ENCODE assay signal across 10 mouse cellular contexts in genomic region chr12:109400936-109401586, GRCm38 (mm10). TPM values are rescaled to one million over a fixed set of nuclear protein-coding genes. Genes with fewer than 3 reads are reported as not detected.
DNase-seq lines count a peak whose midpoint lies in the region; ATAC-seq lines count a peak whose summit lies in the region.
"Had no signal": no experiment of that assay in that cellular context is flagged by ENCODE, and none has a peak within 500 bp of the region (broad histone marks: within the 10 kb centered on the region; RNA-seq: fewer than 3 reads in every experiment).

No protein-coding gene starts in this region.

- no peak overlapping the region for H3K4me3 ChIP-seq in midbrain, embryonic 11.5 days (ENCODE audit: low read depth, low read length)
- no peak overlapping the region for H3K4me3 ChIP-seq in midbrain, embryonic 15.5 days
- H3K4me3 ChIP-seq in embryonic facial prominence, embryonic 15.5 days (replicated peaks), result no peak overlapping the region
- H3K4me3 ChIP-seq: hindbrain, embryonic 15.5 days had no signal

- H3K27ac ChIP-seq in midbrain, embryonic 11.5 days (ENCODE audit: low read depth, low read length), result no peak overlapping the region
- H3K27ac ChIP-seq in midbrain, embryonic 15.5 days, result no peak overlapping the region
- peak overlapping the region; percentile 86 for H3K27ac ChIP-seq in embryonic facial prominence, embryonic 15.5 days (replicated peaks)
- H3K27ac ChIP-seq: hindbrain, embryonic 15.5 days had no signal

- H3K36me3 ChIP-seq in midbrain, embryonic 11.5 days (ENCODE audit: control insufficient read depth, insufficient read depth, low read length), result no peaks in the 10 kb centered on the region
- H3K36me3 ChIP-seq in midbrain, embryonic 15.5 days (replicated peaks), result no peaks in the 10 kb centered on the region
- no peaks in the 10 kb centered on the region for H3K36me3 ChIP-seq in embryonic facial prominence, embryonic 15.5 days
- H3K36me3 ChIP-seq: hindbrain, embryonic 15.5 days had no signal

- no peak overlapping the region for H3K9ac ChIP-seq in midbrain, embryonic 11.5 days (ENCODE audit: low read length)
- H3K9ac ChIP-seq in midbrain, embryonic 15.5 days, result no peak overlapping the region
- H3K9ac ChIP-seq in embryonic facial prominence, embryonic 15.5 days, result no peak overlapping the region
- H3K9ac ChIP-seq: hindbrain, embryonic 15.5 days had no signal

- H3K27me3 ChIP-seq in midbrain, embryonic 11.5 days (ENCODE audit: control insufficient read depth, insufficient read depth, low read length), result 0 out of 2 replicates have a peak, but pooled peaks cover 2% of the 10 kb centered on the region
- no peaks in the 10 kb centered on the region for H3K27me3 ChIP-seq in midbrain, embryonic 15.5 days (replicated peaks)
- H3K27me3 ChIP-seq in embryonic facial prominence, embryonic 15.5 days, result no peaks in the 10 kb centered on the region
- H3K27me3 ChIP-seq: hindbrain, embryonic 15.5 days had no signal

- WGBS in midbrain, embryonic 11.5 days, result 55% methylated on average over 15 of the region's 15 CpGs
- WGBS in midbrain, embryonic 15.5 days, result 53% methylated on average over 15 of the region's 15 CpGs
- WGBS in embryonic facial prominence, embryonic 15.5 days, result 47% methylated on average over 15 of the region's 15 CpGs

- DNase-seq in gastrocnemius, postnatal 10 days, result peak; percentile 65
- DNase-seq in gastrocnemius, postnatal 25 days, result no peak
- DNase-seq in midbrain, embryonic 11.5 days (ENCODE audit: low spot score, missing footprints), result peak; percentile 89
- DNase-seq in lung, postnatal 4 days, result peak; percentile 38 to 47
- DNase-seq in adrenal gland, postnatal 36 days, result no peak

- H3K4me1 ChIP-seq in midbrain, embryonic 11.5 days (ENCODE audit: control insufficient read depth, insufficient read depth, low read length), result peaks cover 17% of the 10 kb centered on the region
- peaks cover 19% of the 10 kb centered on the region for H3K4me1 ChIP-seq in midbrain, embryonic 15.5 days
- H3K4me1 ChIP-seq in embryonic facial prominence, embryonic 15.5 days, result peaks cover 70% of the 10 kb centered on the region

- no peaks in the 10 kb centered on the region for H3K9me3 ChIP-seq in midbrain, embryonic 11.5 days (ENCODE audit: control insufficient read depth, low read length)
- no peaks in the 10 kb centered on the region for H3K9me3 ChIP-seq in midbrain, embryonic 15.5 days
- H3K9me3 ChIP-seq in embryonic facial prominence, embryonic 15.5 days (replicated peaks), result no peaks in the 10 kb centered on the region
- H3K9me3 ChIP-seq: hindbrain, embryonic 15.5 days had no signal

- no peak for ATAC-seq in midbrain, embryonic 11.5 days (ENCODE audit: low FRiP score)
- ATAC-seq in midbrain, embryonic 15.5 days (replicated peaks), result no peak
- no peak for ATAC-seq in embryonic facial prominence, embryonic 15.5 days (ENCODE audit: insufficient number of reproducible peaks, low FRiP score, low TSS enrichment, low read depth)
- ATAC-seq in monocyte, adult 5-6 weeks (replicated peaks; ENCODE audit: insufficient number of reproducible peaks, low FRiP score, low TSS enrichment, poor library complexity, severe bottlenecking), result no peak

- H3K4me2 ChIP-seq in midbrain, embryonic 11.5 days, result no peak overlapping the region
- no peak overlapping the region for H3K4me2 ChIP-seq in midbrain, embryonic 15.5 days
- no peak overlapping the region for H3K4me2 ChIP-seq in embryonic facial prominence, embryonic 15.5 days (replicated peaks)
- H3K4me2 ChIP-seq: hindbrain, embryonic 15.5 days had no signal

RNA-seq across cellular contexts. Expression of gene Dlk1, which starts 51.6 kb away (rescaled TPM):
- 1,000 to 10,000 TPM in 1 of 2 experiments, 100 to 1,000 TPM in 1; 774 to 1,034 TPM for total RNA-seq in gastrocnemius, postnatal 10 days (2021)
- 10 to 100 TPM in 1 of 2 experiments, 1 to 10 TPM in 1; 9.4 to 12.8 TPM for total RNA-seq in gastrocnemius, postnatal 25 days (2021)
- 75.1 and 76.7 TPM in 2 replicates for polyA plus RNA-seq in midbrain, embryonic 11.5 days (2014; fragmentation: Nextera tagmentation; extraction: Ambion mirVana)
- polyA plus RNA-seq in midbrain, embryonic 15.5 days (2015; fragmentation: Nextera tagmentation; extraction: Ambion mirVana), result 70.6 and 76.0 TPM in 2 replicates
- polyA plus RNA-seq in embryonic facial prominence, embryonic 15.5 days (2015; fragmentation: Nextera tagmentation; extraction: Ambion mirVana), result 710 and 761 TPM in 2 replicates
- total RNA-seq in monocyte, adult 5-6 weeks (2017), result not detected in 3 replicates
- 100 to 1,000 TPM; 490 to 535 TPM for total RNA-seq in adrenal gland, postnatal 36 days (2021)
- total RNA-seq: neutrophil, adult 5-6 weeks had no signal

Comparison
In these comparisons a context has a peak if more than half of its experiments do, and no peak if none do; other contexts are left out.
1. DNase-seq: peak in gastrocnemius, postnatal 10 days (single experiment), midbrain, embryonic 11.5 days (single experiment) and lung, postnatal 4 days (2 of 2); none in gastrocnemius, postnatal 25 days (single experiment) and adrenal gland, postnatal 36 days (0 of 2).
2. RNA of gene Dlk1, which starts 51.6 kb away (total RNA-seq): 774 to 1,034 TPM in gastrocnemius, postnatal 10 days and 490 to 535 TPM in adrenal gland, postnatal 36 days; 9.4 to 12.8 TPM in gastrocnemius, postnatal 25 days and not detected in monocyte, adult 5-6 weeks; every median in the first group is over 10 times any median in the second.